Mouse (Mus musculus) lung, postnatal 0 days (tissue): ENCODE data around the gene Prpf40a. TPM values are rescaled to one million over a fixed set of nuclear protein-coding genes. Genes with fewer than 3 reads are reported as not detected.

Experiments used
- ATAC-seq: fragments of 200-750 bp; cut with Nextera tagmentation; 2 replicates; pipeline ENCODE4 v1.8.0; 2017; ENCODE audit warnings: moderate library complexity
- DNase-seq: peaks from one replicate; pipeline ENCODE4 v3.0.0-alpha.2; 2016; ENCODE audit warnings: low spot score
- H3K27ac ChIP-seq: fragments of 300-500 bp; sonication (generic); 2 replicates; pipeline ENCODE4 v1.5.1; 2014; ENCODE audit warnings: antibody characterized with exemption, mild to moderate bottlenecking, low read length, mixed read lengths
- H3K27me3 ChIP-seq: fragments of 300-500 bp; sonication (generic); replicated peaks from 2 replicates; pipeline ENCODE4 v1.6.1; 2014; ENCODE audit warnings: low read length, mixed read lengths; ENCODE audit not compliant: insufficient read depth
- H3K36me3 ChIP-seq: fragments of 300-500 bp; sonication (generic); 2 replicates; pipeline ENCODE4 v1.6.1; 2014; ENCODE audit warnings: low read length, mixed read lengths; ENCODE audit not compliant: insufficient read depth
- H3K4me1 ChIP-seq: fragments of 300-500 bp; sonication (generic); 2 replicates; pipeline ENCODE4 v1.6.1; 2014; ENCODE audit warnings: antibody characterized with exemption, low read depth, low read length, mixed read lengths; ENCODE audit not compliant: insufficient read depth
- H3K4me2 ChIP-seq: fragments of 300-500 bp; sonication (generic); replicated peaks from 2 replicates; pipeline ENCODE4 v1.6.1; 2014; ENCODE audit warnings: low read depth, mild to moderate bottlenecking, low read length, moderate library complexity, mixed read lengths
- H3K4me3 ChIP-seq: fragments of 300-500 bp; sonication (generic); 2 replicates; pipeline ENCODE4 v1.5.1; 2014; ENCODE audit warnings: low read depth, low read length
- H3K9ac ChIP-seq: fragments of 300-500 bp; sonication (generic); replicated peaks from 2 replicates; pipeline ENCODE4 v1.6.1; 2014; ENCODE audit warnings: low read depth, mild to moderate bottlenecking
- H3K9me3 ChIP-seq: fragments of 300-500 bp; sonication (generic); 2 replicates; pipeline ENCODE4 v1.6.1; 2016; ENCODE audit warnings: low read length, mixed read lengths
- CTCF ChIP-seq: IDR thresholded peaks from 2 replicates; pipeline ENCODE4 v1.5.1; 2016; ENCODE audit warnings: antibody characterized with exemption, mild to moderate bottlenecking
- EP300 ChIP-seq: IDR thresholded peaks from 2 replicates; pipeline ENCODE4 v1.6.1; 2016; ENCODE audit warnings: antibody characterized with exemption, mild to moderate bottlenecking, control low read depth
- WGBS: fragments of 180-500 bp; shearing (Covaris S2); extraction: QIAGEN DNeasy Blood & Tissue Kit; methylation state at CpG from one replicate; pipeline ENCODE4 v1.1.7; 2014; 5-methylcytosine and 5-hydroxymethylcytosine counted together
- polyA plus RNA-seq: library from polyadenylated mRNA; unstranded; fragments of >200 nt; fragmentation: Nextera tagmentation; extraction: Ambion mirVana; gene quantifications from 2 replicates; pipeline ENCODE4 v1.2.1, GENCODE M21; 2015

Prpf40a gene
- polyA plus RNA-seq, 1 experiment from 2014 or later = 95.2 TPM

- Histone ChIP-seq H3K9me3 (no peaks in the 10 kb centered on the region), H3K4me3 (no peak overlapping the region), H3K36me3 (no peaks in the 10 kb centered on the region), H3K4me1 (no peaks in the 10 kb centered on the region), H3K27me3 (no peaks in the 10 kb centered on the region), H3K4me2 (no peak overlapping the region), H3K27ac (no peak overlapping the region), H3K9ac (no peak overlapping the region)
- TF ChIP-seq CTCF (peak; percentile 76), EP300 (no peak)
- 69% methylated on average over 5 of the region's 5 CpGs for WGBS
- DNase-seq (peak; percentile 62), ATAC-seq (no peak)
Observed at GRCm38 (mm10) chr2:53121797-53122196, 69.3 kb downstream of the Prpf40a start.

- Histone ChIP-seq H3K27me3 (no peaks in the 10 kb centered on the region), H3K27ac (no peak overlapping the region), H3K9ac (no peak overlapping the region), H3K4me3 (no peak overlapping the region), H3K4me1 (no peaks in the 10 kb centered on the region), H3K9me3 (no peaks in the 10 kb centered on the region), H3K4me2 (no peak overlapping the region), H3K36me3 (no peaks in the 10 kb centered on the region)
- ATAC-seq = no peak
- no peak for DNase-seq
- TF ChIP-seq CTCF = no peak
- TF ChIP-seq EP300 = no peak
- 80% methylated on average over 5 of the region's 5 CpGs for WGBS
Observed at GRCm38 (mm10) chr2:53108547-53108946, 82.5 kb downstream of the Prpf40a start.

GRCm38 (mm10) chr2:53106472-53106871, 84.6 kb downstream of the Prpf40a start:
- Histone ChIP-seq H3K9me3 (no peaks in the 10 kb centered on the region), H3K27me3 (no peaks in the 10 kb centered on the region), H3K4me3 (no peak overlapping the region), H3K4me2 (no peak overlapping the region), H3K27ac (no peak overlapping the region), H3K9ac (no peak overlapping the region), H3K4me1 (no peaks in the 10 kb centered on the region), H3K36me3 (no peaks in the 10 kb centered on the region; the same call in 1 of the 2 replicates)
- TF ChIP-seq EP300 = no peak
- no peak for TF ChIP-seq CTCF
- DNase-seq (no peak), ATAC-seq (peak; percentile 38; the same call in 1 of the 2 replicates)
- WGBS = 72% methylated on average over 8 of the region's 8 CpGs

- ATAC-seq (peak; percentile 70), DNase-seq (peak; percentile 75)
- Histone ChIP-seq H3K27ac (no peak overlapping the region), H3K36me3 (no peaks in the 10 kb centered on the region; the same call in 1 of the 2 replicates), H3K27me3 (no peaks in the 10 kb centered on the region), H3K4me1 (no peaks in the 10 kb centered on the region), H3K4me3 (no peak overlapping the region), H3K4me2 (no peak overlapping the region), H3K9me3 (no peaks in the 10 kb centered on the region), H3K9ac (no peak overlapping the region)
- TF ChIP-seq CTCF (no peak), EP300 (no peak)
- 64% methylated on average over 7 of the region's 7 CpGs for WGBS
Observed at GRCm38 (mm10) chr2:53106056-53106455, 85.0 kb downstream of the Prpf40a start.

- Histone ChIP-seq H3K9ac (no peak overlapping the region), H3K9me3 (no peaks in the 10 kb centered on the region), H3K27me3 (no peaks in the 10 kb centered on the region), H3K4me2 (no peak overlapping the region), H3K27ac (no peak overlapping the region), H3K4me3 (no peak overlapping the region), H3K36me3 (no peaks in the 10 kb centered on the region; the same call in 1 of the 2 replicates), H3K4me1 (no peaks in the 10 kb centered on the region)
- 77% methylated on average over 10 of the region's 10 CpGs for WGBS
- DNase-seq (peak; percentile 56), ATAC-seq (peak; percentile 65)
- TF ChIP-seq CTCF (no peak), EP300 (no peak)
Observed at GRCm38 (mm10) chr2:53105408-53105807, 85.7 kb downstream of the Prpf40a start.

- ATAC-seq = no peak
- no peaks in the 10 kb centered on the region for H3K27me3 ChIP-seq
- H3K9ac ChIP-seq = no peak overlapping the region
- no peaks in the 10 kb centered on the region; the same call in 1 of the 2 replicates for H3K36me3 ChIP-seq
- no peaks in the 10 kb centered on the region for H3K4me1 ChIP-seq
- 94% methylated on average over 2 of the region's 2 CpGs for WGBS
- TF ChIP-seq EP300 (no peak), CTCF (no peak)
- H3K27ac ChIP-seq = no peak overlapping the region
- DNase-seq = no peak
- no peak overlapping the region for H3K4me3 ChIP-seq
- no peaks in the 10 kb centered on the region for H3K9me3 ChIP-seq
- H3K4me2 ChIP-seq = no peak overlapping the region
Observed at GRCm38 (mm10) chr2:53102901-53103300, 88.2 kb downstream of the Prpf40a start.
